Mouse (Mus musculus) stomach, postnatal 0 days (tissue): ENCODE measurements around the gene Crhr2.

Source experiments
- CTCF ChIP-seq: IDR thresholded peaks from 2 replicates; pipeline ENCODE4 v1.5.1; 2016; ENCODE audit warnings: antibody characterized with exemption, low read depth, mild to moderate bottlenecking, moderate library complexity
- EP300 ChIP-seq: optimal IDR thresholded peaks from 2 replicates; pipeline ENCODE3; 2016; ENCODE audit warnings: antibody characterized with exemption

- peak; percentile 99 for TF ChIP-seq CTCF
- no peak for TF ChIP-seq EP300
Measured at GRCm38 (mm10) chr6:55166777-55167463, 34.1 kb upstream of the Crhr2 start.
